Mouse (Mus musculus) common myeloid progenitor, adult 5-6 weeks (primary cell): Measurements from ENCODE around the gene Cnot6. TPM values are rescaled to one million over a fixed set of nuclear protein-coding genes. Genes with fewer than 3 reads are reported as not detected.
A peak's percentile ranks its signal among the peaks of the same experiment; 100 is the strongest.

Source experiments
- ATAC-seq: replicated peaks from 2 replicates; pipeline ENCODE4 v1.8.0; 2016; ENCODE audit warnings: low read depth, mild to moderate bottlenecking, moderate TSS enrichment, inconsistent platforms; ENCODE audit not compliant: poor library complexity, severe bottlenecking
- total RNA-seq: library from RNA; stranded (forward); fragments of 200-1000, 187-1606 nt; gene quantifications from 2 replicates; pipeline ENCODE4 v1.2.3, GENCODE M21; 2017

Cnot6 gene
- 96.7 and 119 TPM in 2 replicates for total RNA-seq

- peak; percentile 95 for ATAC-seq
Observed at GRCm38 (mm10) chr11:49712555-49713335, at the start of gene Cnot6. Cnot6 (minus strand) TSS chr11:49712723.

- no peak for ATAC-seq
Observed at GRCm38 (mm10) chr11:49761130-49761529, 48.6 kb upstream of the Cnot6 start.

- no peak for ATAC-seq
Observed at GRCm38 (mm10) chr11:49758096-49758495, 45.6 kb upstream of the Cnot6 start.

- ATAC-seq: 0 out of 2 replicates have a peak, but pooled peaks have one; percentile 29
Observed at GRCm38 (mm10) chr11:49754958-49755665, 42.6 kb upstream of the Cnot6 start.

GRCm38 (mm10) chr11:49746756-49747155 lies 34.2 kb upstream of the Cnot6 start:
- no peak for ATAC-seq

GRCm38 (mm10) chr11:49745839-49746238 lies 33.3 kb upstream of the Cnot6 start:
- ATAC-seq: no peak

- ATAC-seq: no peak
Observed at GRCm38 (mm10) chr11:49744981-49745380, 32.5 kb upstream of the Cnot6 start.

GRCm38 (mm10) chr11:49743634-49744033 lies 31.1 kb upstream of the Cnot6 start:
- ATAC-seq: no peak

GRCm38 (mm10) chr11:49742248-49742647 lies 29.7 kb upstream of the Cnot6 start:
- no peak for ATAC-seq

GRCm38 (mm10) chr11:49739776-49740175 lies 27.3 kb upstream of the Cnot6 start:
- ATAC-seq: peak; percentile 98

- ATAC-seq: no peak
Observed at GRCm38 (mm10) chr11:49738659-49739406, 26.3 kb upstream of the Cnot6 start.

GRCm38 (mm10) chr11:49737625-49738024 lies 25.1 kb upstream of the Cnot6 start:
- ATAC-seq: no peak

- ATAC-seq: no peak
Observed at GRCm38 (mm10) chr11:49734771-49735170, 22.2 kb upstream of the Cnot6 start.

- no peak for ATAC-seq
Observed at GRCm38 (mm10) chr11:49730275-49730948, 17.9 kb upstream of the Cnot6 start.

GRCm38 (mm10) chr11:49727877-49728276 lies 15.4 kb upstream of the Cnot6 start:
- ATAC-seq: peak; percentile 91

- ATAC-seq: no peak
Observed at GRCm38 (mm10) chr11:49726800-49727199, 14.3 kb upstream of the Cnot6 start.

- no peak for ATAC-seq
Observed at GRCm38 (mm10) chr11:49724676-49725075, 12.2 kb upstream of the Cnot6 start.

GRCm38 (mm10) chr11:49723281-49723680 lies 10.8 kb upstream of the Cnot6 start:
- peak; percentile 64 for ATAC-seq

- no peak for ATAC-seq
Observed at GRCm38 (mm10) chr11:49722692-49723091, 10.2 kb upstream of the Cnot6 start.

- no peak for ATAC-seq
Observed at GRCm38 (mm10) chr11:49721358-49721757, 8.8 kb upstream of the Cnot6 start.
